Mouse (Mus musculus): Measurements from ENCODE around the gene Rabgap1l.

Gene Rabgap1l

DNA sequence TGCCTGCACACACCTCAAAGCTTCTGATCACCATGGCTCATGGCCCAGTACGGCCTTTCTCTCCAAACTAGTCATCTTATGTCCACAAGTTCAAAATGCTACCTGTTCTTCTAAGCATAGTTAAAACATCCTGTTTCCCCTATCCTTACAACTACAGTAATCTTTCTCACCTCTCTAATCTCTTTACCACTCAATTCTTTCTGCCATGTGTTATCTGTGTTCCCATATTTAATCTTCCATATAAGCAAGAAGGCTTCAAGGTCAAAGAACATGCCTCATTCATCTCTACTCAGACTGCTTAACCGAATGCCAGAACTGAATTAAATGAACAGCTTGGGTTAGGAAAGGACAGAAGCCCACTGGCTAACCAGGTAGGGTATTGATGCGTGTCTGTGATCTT, 5.8 kb downstream of the Rabgap1l start:
- no peak for DNase-seq

GRCm38 (mm10) chr1:160786571-160786970, 6.4 kb downstream of the Rabgap1l start:
- no peak for DNase-seq

GRCm38 (mm10) chr1:160785681-160786225, 7.3 kb downstream of the Rabgap1l start:
- DNase-seq, result no peak

DNA sequence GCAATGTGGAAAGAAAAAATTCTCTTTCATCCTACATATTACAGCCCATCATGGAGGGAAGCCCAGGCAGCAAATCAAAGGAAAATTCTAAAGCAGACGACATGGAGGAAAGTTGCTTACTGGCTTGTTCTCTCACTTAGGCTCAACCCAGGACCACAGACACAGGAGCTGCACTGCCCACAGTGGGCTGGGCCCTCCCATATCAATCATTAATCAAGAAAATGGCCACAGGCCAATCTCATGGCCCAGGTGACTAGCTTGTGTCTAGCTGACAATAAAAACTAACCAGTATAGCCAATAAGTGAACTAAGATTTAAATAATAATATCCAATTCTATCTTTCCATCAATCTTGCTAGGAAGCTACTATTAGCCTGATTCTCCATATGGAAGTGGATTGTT, 8.9 kb downstream of the Rabgap1l start:
- no peak for DNase-seq

DNA sequence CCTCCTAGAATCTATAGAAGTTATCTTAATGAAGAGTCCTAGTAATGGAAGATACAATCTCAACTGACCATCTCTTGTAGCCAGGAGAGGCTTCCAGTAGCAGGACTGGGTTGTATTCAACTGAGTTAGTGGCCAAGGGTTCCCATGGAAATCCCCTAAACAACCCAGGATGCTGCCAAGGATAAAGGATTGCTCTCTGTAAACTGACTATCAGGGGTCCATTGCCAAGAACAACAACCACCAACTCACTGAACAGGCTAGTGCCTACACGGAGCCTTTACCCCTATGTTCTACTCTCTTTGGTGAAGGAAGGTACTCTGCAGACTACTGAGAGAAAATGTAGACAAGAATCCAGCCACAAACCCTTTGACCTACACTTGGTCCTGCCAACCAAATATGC, 18.8 kb downstream of the Rabgap1l start:
- no peak for DNase-seq

- no peak for DNase-seq
These were observed 27.4 kb downstream of the Rabgap1l start for GRCm38 (mm10) chr1:160765565-160765964.

GRCm38 (mm10) chr1:160758243-160758642, 34.8 kb downstream of the Rabgap1l start:
- DNase-seq, result peak; percentile 53 to 79

DNA sequence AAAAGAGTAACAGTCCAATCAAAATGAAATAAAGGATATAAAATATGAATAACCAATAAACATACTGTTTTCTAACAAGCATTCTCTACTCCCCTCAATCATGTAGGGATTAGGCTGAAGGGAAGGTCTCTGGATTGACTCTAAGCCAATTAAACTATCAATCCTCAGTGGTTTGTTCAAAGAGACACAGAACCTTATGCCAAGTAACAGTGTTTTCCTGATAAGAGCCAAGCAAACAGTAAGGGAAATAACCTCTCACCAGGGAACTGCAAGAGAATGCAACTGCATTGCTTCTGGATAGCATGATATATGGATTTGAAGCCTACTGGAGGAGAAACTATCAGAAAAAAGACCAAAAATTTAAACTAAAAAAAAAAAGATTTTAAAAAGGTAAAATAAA, 37.7 kb downstream of the Rabgap1l start:
- DNase-seq, result no peak

GRCm38 (mm10) chr1:160750629-160751028, 42.4 kb downstream of the Rabgap1l start:
- no peak for DNase-seq

DNA sequence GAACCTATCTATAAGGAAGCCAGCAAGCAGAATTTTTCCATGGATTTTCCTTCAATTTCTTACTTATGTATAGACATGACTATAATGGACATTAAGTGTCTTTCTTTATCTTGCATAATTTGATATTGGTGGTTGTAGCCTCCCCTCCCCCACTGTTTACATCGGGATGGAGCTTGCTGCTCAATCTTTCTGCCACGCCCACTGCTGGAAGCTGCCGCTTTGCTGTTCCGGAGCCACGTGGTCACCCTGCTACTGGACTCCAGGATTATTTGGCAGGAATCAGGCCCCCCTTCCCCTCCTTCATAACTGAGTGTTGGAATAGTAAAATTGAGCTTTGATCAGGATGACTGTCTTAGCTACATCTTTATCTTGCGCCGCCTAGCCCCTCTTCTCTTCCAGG, 46.2 kb downstream of the Rabgap1l start:
- DNase-seq, result peak in 1 of 2 experiments; percentile 32

GRCm38 (mm10) chr1:160745238-160745930, 47.6 kb downstream of the Rabgap1l start:
- DNase-seq, result no peak

DNA sequence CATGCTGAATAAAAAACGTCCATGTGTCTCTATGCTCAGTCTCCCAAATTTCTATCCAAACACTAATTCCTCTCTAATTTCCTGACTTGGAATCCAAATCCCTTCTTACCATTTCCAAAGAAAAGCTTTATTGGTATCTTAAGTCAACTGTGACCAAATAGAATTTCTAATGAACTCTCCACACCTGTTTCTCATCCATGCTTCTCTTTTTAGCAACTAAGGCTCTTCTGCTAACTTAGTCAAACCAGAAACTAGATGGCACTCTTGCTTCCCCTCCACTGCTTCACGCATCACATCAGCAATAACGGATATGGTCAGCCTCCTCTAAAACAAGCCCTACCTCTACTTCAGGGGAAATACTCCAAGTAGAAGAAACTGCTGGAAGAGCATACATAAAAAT, 49.0 kb downstream of the Rabgap1l start:
- no peak for DNase-seq

- peak; percentile 50 to 79 for DNase-seq
These were observed 49.8 kb downstream of the Rabgap1l start for GRCm38 (mm10) chr1:160743229-160743628.

- no peak for DNase-seq
These were observed 52.4 kb downstream of the Rabgap1l start for GRCm38 (mm10) chr1:160740650-160741049.

GRCm38 (mm10) chr1:160734743-160735142, 58.3 kb downstream of the Rabgap1l start:
- DNase-seq, result no peak

DNA sequence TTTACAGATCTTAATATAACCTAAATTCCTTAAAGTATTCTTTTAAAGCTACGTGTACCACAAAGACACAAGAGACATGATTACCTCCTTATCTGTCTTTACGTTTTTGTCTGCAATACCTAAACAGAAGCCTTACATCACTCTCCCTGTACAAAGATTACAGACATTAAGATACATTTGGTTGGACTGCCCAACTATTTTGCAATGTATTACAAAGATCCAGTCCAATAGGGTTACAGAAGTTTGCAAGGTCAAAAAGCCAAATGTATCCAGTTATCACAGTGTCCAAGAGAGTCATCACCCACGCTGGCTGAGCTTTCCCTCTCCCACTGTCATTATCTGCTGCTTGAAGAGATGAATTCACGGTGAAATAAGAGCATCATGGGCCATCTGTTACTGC, 63.1 kb downstream of the Rabgap1l start:
- no peak for DNase-seq

- DNase-seq, result peak in 1 of 2 experiments; percentile 15
These were observed 75.3 kb downstream of the Rabgap1l start for GRCm38 (mm10) chr1:160717742-160718141.

GRCm38 (mm10) chr1:160714685-160715084, 78.3 kb downstream of the Rabgap1l start:
- DNase-seq, result peak in 1 of 2 experiments; percentile 18

DNA sequence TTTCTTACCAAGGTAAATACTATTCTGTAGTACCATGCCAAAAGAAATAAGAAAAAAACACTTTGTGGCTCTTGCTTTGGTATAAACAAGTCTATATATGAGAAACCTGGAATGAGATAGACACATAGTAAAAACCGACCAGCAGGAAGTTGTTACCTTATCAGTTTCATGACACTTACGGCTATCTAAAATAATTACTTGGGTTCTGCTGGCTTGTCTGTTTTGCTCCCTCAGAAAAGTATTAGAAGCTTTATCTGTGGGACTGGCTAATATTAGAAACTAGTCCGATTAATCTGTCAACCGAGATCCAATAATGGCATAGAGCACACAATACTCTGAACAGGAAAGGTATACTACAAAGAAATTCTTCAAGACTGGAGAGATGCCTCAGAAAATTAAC, 79.1 kb downstream of the Rabgap1l start:
- no peak for DNase-seq

GRCm38 (mm10) chr1:160713383-160713782, 79.6 kb downstream of the Rabgap1l start:
- DNase-seq, result no peak

- DNase-seq, result no peak
These were observed 82.5 kb downstream of the Rabgap1l start for GRCm38 (mm10) chr1:160710539-160710938.

DNA sequence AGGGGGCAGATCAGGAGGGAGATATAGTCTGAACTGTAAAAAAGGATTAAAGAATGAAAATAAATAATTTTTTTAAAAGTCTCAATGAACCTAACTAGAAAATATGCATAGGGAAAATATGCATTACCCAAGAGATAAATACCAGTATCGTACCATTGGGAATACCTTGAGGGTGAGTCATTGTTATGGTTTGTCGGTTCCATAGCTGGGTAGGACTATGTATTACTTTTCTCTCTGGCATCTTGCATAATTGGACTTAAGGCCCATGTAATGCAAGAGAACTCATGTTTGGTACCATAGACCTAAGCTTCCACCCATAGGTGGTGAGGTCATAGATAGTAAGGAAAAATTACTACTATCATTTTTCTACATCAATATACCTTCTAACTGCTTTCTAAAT, 88.4 kb downstream of the Rabgap1l start:
- DNase-seq, result no peak

GRCm38 (mm10) chr1:160703813-160704212, 89.2 kb downstream of the Rabgap1l start:
- no peak for DNase-seq

DNA sequence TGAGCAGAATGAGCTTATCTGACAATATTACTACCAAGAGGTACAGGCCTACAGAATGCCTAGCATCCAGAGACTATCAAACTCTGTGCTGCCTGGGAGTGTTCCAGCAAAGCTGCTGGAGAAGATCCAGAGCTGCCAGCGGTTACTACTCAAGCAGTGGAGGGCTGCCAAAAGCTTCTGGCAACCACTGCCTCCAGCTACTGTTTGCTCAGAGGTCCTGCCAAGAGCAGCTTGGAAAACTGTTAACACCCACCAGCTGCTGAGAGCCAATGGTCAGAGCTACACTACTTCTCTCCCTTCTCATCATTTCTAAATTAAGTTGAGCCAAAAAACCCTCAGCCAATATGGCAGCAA, 99.9 kb downstream of the Rabgap1l start:
- peak; percentile 31 to 69 for DNase-seq

All from cerebellum, postnatal 25 days (tissue).